Mouse (Mus musculus) heart, postnatal 4 days (tissue): Measurements from ENCODE around the gene Gm1604a. TPM values are rescaled to one million over a fixed set of nuclear protein-coding genes. Genes with fewer than 3 reads are reported as not detected.
"Not testable (repeated sequence)": the region's sequence is repeated elsewhere in the genome, so short reads cannot be mapped to it uniquely, and the experiment has no call there.

ENCODE experiments used
- DNase-seq: peaks from one replicate; pipeline ENCODE4 v3.0.0; 2021
- total RNA-seq, 2 experiments: library from RNA; stranded (reverse); gene quantifications; 2 replicates each; pipeline ENCODE4 v1.2.3; 2021

The Gm1604a gene
- total RNA-seq = not detected

- DNase-seq = not testable (repeated sequence)
Measured at GRCm38 (mm10) chr17:7025257-7025656, at the start of gene Gm1604a. Gene Gm1604a, plus strand, starts transcription at chr17:7025568.

DNA sequence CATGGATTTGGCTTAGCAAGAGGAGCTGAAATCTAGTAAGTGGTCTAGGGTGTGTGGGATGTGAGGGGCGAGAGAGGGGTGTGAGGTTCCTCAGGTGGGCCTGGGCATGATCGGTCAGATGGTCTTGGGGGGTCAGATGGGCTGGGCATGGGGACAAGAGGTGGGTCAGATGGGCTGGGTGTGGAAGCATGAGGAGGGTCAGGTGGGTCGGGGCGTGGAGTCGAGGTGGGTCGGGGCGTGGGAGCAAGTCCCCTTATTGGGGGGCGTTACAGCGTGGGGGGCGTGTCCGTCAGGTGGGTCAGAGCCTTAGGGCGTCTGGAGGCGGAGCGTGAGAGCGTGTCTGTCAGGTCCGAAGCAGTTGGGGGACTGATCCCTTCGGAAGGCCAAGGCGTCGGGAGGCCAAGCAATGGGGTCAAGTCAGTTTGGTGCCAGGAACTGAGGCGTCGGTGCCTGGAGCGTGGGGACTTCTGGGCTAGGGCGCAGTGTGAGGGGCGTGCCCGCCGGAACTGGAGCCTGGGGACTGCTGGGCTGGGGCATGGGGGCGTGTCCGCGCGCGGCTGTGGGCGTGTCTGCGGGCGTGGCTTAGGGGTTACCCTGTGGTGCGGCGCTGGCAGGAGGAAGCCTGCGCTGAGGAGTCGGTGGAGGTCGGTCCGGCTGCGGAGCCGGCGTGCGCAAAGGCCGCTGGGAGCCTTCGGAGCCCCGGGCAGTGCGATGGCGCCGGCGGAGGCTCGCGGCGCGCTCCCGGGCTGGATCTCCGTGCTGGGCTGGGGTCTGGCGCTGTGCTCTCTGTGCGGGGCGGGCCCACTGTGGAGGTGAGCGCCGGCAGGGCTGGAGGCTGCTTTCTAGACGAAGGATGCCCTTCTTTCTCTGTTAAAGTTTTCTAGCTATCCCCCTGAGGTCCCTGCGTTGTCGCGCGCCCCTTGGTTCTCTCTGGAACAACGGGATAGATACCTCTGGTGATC lies 46.8 kb upstream of the Gm1604a start, which contains the start of gene Gm49721:
Gene Gm49721 (plus strand): TSS at position 618 of the 962 bp plus-strand sequence.
- peak; percentile 77 for DNase-seq

- not testable (repeated sequence) for DNase-seq
Measured at GRCm38 (mm10) chr17:6979380-6979779, 46.0 kb upstream of the Gm1604a start.

DNA sequence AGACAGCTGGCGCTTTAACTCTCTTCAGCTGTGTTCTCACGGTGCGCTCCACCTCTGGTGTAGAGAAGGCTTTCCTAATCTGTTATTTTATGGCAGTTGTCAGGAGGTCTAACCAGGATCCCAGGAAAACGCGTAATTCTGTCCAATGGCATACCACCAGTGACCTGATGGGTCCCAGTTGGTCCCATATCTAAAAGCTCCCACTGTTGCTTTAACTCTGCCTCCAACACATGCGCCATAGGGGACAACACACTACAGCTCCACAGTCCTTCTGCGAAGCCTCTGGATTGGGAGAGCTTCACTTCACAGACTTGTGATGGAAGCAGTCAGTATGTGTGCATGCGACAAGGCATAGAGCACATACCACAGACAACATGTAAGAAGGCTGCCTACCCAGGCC lies 45.2 kb upstream of the Gm1604a start:
- DNase-seq = not testable (repeated sequence)

GRCm38 (mm10) chr17:6986118-6986517 lies 39.2 kb upstream of the Gm1604a start:
- not testable (repeated sequence) for DNase-seq

GRCm38 (mm10) chr17:6995504-6995903 lies 29.9 kb upstream of the Gm1604a start:
- DNase-seq = not testable (repeated sequence)

DNA sequence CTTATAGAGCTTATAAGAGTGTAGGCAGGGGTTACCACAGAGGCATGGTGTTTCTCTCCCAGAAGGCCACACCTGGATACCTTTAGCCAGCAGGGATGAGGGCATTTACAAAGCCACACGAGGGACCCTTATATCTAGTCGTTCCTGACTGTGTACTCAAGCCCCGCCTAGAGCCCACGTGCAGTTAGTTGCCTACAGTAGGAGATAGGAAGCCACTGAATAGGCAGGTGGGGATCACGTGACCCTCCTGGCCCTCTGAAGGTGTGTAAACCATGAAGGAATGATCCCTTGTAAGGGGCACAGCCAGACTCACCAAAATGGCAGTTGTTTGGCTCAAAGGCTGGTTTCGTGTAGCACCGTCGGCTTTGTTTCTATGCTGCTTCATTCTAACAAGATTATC lies 28.5 kb upstream of the Gm1604a start:
- DNase-seq = not testable (repeated sequence)

- not testable (repeated sequence) for DNase-seq
Measured at GRCm38 (mm10) chr17:6997778-6998490, 27.4 kb upstream of the Gm1604a start.

- not testable (repeated sequence) for DNase-seq
Measured at GRCm38 (mm10) chr17:7001790-7002585, 23.4 kb upstream of the Gm1604a start.

- DNase-seq = not testable (repeated sequence)
Measured at GRCm38 (mm10) chr17:7003392-7003791, 22.0 kb upstream of the Gm1604a start.

GRCm38 (mm10) chr17:7005646-7006045 lies 19.7 kb upstream of the Gm1604a start:
- DNase-seq = not testable (repeated sequence)

DNA sequence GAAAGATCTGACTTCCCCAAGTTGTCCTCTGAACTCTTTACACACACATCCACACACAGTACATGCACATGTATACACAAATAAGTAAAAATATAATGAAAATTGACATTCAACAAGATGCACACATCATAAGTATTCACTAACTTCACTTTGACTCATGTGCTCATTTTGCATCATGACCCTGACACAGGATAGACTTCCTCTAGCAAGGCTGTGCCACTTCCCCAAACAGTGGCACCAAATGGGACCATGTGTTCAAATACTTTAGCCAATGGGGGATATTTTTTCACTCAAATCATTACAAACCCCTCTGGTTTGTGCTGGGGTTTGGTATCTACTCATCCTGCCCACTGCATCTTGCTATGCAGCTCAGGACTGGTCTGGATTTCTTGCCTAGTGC lies 16.5 kb upstream of the Gm1604a start:
- DNase-seq = not testable (repeated sequence)

- not testable (repeated sequence) for DNase-seq
Measured at GRCm38 (mm10) chr17:7009440-7009839, 15.9 kb upstream of the Gm1604a start.

GRCm38 (mm10) chr17:7009901-7010300 lies 15.5 kb upstream of the Gm1604a start:
- DNase-seq = not testable (repeated sequence)

GRCm38 (mm10) chr17:7014190-7014589 lies 11.2 kb upstream of the Gm1604a start:
- DNase-seq = not testable (repeated sequence)

DNA sequence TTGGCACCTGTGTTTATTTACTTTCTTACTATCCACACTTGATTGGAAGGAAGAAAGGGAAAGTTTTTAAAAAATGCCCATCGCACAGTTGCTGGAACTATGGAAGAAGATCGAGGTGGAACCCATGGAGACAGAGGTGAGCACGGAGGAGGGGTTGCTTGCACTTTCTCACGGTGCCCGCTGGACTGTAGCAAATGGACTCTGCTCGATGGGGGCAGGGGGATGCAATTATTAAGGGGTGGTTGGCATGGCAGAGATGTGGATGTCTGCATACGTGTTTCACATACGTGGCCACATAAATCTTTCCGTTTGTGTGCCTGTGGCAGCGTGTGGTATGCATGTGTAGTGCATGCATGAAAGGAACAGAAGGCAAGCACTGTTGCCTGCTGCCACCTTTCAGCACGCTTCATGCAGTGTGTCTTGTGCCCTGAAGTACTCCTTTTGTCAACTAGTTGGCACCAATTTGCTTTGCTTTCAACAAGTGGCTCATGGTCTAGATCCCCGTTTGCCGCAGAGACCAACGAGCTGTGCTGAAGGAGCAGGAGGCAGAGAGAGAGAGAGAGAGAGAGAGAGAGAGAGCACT lies 487 bp downstream of the Gm1604a start:
- not testable (repeated sequence) for DNase-seq

DNA sequence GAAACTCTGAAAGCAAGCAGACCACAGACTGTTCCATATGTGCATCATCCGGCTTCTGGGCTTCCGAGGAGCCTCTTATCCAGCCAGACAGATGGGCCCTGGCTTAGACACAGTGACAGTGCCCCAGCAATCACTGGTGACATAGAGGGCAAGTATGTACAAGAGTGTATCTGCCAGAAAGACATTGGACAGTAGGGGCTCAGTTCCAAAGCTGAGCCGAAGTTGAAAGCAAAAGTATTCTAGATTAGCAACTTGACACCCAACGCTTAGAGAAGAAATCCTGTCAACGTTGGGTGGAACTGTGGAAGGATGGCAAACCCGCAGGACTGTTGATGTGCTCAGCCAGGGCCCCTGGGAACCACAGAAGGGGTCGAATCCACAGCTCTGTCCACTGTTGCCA lies 4.8 kb downstream of the Gm1604a start:
- DNase-seq = not testable (repeated sequence)

DNA sequence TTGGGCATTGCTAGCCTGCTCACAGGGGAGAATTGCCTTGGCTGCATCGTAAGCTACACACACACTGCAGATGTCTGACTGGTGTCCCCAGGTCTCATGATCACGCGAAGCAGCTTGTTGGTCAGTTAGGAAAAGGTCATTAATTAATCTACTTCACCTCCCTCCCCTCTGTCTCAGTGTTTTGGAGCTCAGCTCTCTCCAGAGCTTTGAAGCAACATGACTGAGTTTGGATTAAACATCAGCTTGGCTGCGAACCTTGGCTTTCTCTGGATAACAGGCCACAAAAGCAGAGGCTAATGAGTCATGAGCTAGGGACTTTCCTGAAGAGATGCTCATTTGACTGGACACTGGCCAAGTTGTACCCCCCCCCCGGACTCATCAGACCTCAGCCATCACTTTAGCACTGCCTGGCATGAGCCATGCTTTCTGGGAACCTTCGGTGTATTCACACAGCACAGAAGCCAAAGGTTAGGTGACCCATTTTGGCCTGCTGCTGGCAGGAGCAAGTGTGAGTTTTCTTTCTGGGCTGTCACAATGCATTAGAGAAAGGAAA lies 5.3 kb downstream of the Gm1604a start:
- not testable (repeated sequence) for DNase-seq

DNA sequence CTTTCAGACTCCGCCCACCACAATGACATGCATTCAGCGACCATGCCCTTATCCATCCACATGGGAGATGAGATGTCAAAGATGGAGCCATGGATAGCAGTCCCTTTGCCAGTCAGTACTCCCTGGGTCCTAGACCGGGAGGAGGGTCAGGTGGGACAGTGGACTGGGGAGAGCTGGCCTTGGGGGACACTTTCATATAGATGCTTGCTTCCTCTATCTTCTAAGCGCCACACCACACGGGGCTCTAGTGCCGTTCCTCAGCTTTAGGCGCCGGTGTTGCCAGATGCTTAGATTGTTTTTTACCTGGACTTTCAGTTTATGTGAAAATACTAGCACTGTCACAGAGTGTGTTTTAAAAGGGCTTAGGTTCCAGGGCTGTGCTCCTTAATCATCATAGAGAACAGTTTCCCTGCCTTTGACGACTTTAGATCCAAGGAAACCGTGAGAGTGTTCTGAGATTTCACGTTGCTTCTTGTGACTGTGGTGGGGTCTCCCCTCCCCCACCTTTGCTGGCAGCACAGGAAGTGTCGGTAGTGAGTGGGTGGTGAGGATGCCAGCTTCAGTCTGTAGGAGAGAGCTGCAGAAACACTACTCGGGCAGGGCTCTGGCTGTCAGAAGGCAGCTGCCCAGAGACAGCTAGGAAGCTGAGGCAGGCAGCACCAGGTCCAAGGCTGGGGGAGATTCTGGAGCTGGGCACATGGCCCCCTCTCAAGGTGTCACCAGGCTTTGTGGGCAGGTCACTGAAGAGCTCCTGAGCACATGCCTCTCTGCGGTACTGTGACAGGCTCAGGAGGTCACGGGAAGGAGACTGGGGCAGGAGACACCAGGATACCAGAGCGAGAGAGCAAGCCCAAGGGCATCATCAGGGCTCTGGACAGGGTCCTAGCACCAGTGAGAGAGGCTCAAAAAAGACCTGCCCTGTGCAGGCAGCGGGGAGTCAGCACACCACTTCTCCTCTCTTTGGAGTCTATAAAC lies 8.1 kb downstream of the Gm1604a start:
- not testable (repeated sequence) for DNase-seq

GRCm38 (mm10) chr17:7068997-7069539 lies 43.7 kb downstream of the Gm1604a start:
- not testable (repeated sequence) for DNase-seq
